Mouse (Mus musculus) intestine, embryonic 16.5 days (tissue): ENCODE measurements around the gene Nampt. TPM values are rescaled to one million over a fixed set of nuclear protein-coding genes. Genes with fewer than 3 reads are reported as not detected.
"Not testable (repeated sequence)": the region's sequence is repeated elsewhere in the genome, so short reads cannot be mapped to it uniquely, and the experiment has no call there.

Source experiments
- ATAC-seq: fragments of 200-750 bp; cut with Nextera tagmentation; 2 replicates; pipeline ENCODE4 v1.8.0; 2017; ENCODE audit warnings: moderate TSS enrichment, moderate library complexity
- H3K27ac ChIP-seq: fragments of 300-500 bp; sonication (generic); 2 replicates; pipeline ENCODE4 v1.5.1; 2014; ENCODE audit warnings: mild to moderate bottlenecking, low read length
- H3K27me3 ChIP-seq: fragments of 300-500 bp; sonication (generic); replicated peaks from 2 replicates; pipeline ENCODE4 v1.6.1; 2014; ENCODE audit warnings: low read length, control low read depth, mixed read lengths; ENCODE audit not compliant: control insufficient read depth, insufficient read depth
- H3K36me3 ChIP-seq: fragments of 300-500 bp; sonication (generic); 2 replicates; pipeline ENCODE4 v1.6.1; 2014; ENCODE audit warnings: low read length, control low read depth; ENCODE audit not compliant: control insufficient read depth, insufficient read depth
- H3K4me1 ChIP-seq: fragments of 300-500 bp; sonication (generic); 2 replicates; pipeline ENCODE4 v1.6.1; 2014; ENCODE audit warnings: low read length, control low read depth, mixed read lengths; ENCODE audit not compliant: control insufficient read depth, insufficient read depth
- H3K4me2 ChIP-seq: fragments of 300-500 bp; sonication (generic); 2 replicates; pipeline ENCODE4 v1.6.1; 2014; ENCODE audit warnings: low read depth, low read length, control low read depth
- H3K4me3 ChIP-seq: fragments of 300-500 bp; sonication (generic); 2 replicates; pipeline ENCODE4 v1.5.1; 2014; ENCODE audit warnings: mild to moderate bottlenecking, low read length
- H3K9ac ChIP-seq: fragments of 300-500 bp; sonication (generic); 2 replicates; pipeline ENCODE4 v1.6.1; 2014; ENCODE audit warnings: low read depth, low read length
- H3K9me3 ChIP-seq: fragments of 300-500 bp; sonication (generic); 2 replicates; pipeline ENCODE4 v1.6.1; 2016; ENCODE audit warnings: low read length, control low read depth; ENCODE audit not compliant: control insufficient read depth
- WGBS: fragments of 180-500 bp; shearing (Covaris S2); extraction: QIAGEN DNeasy Blood & Tissue Kit; methylation state at CpG from one replicate; pipeline ENCODE4 v1.1.7; 2014; 5-methylcytosine and 5-hydroxymethylcytosine counted together
- polyA plus RNA-seq: library from polyadenylated mRNA; unstranded; fragments of >200 nt; fragmentation: Nextera tagmentation; extraction: Ambion mirVana; gene quantifications from 2 replicates; pipeline ENCODE4 v1.2.1, GENCODE M21; 2015

Nampt gene
- polyA plus RNA-seq, 1 experiment from 2014 or later, result 29.7 TPM

DNA sequence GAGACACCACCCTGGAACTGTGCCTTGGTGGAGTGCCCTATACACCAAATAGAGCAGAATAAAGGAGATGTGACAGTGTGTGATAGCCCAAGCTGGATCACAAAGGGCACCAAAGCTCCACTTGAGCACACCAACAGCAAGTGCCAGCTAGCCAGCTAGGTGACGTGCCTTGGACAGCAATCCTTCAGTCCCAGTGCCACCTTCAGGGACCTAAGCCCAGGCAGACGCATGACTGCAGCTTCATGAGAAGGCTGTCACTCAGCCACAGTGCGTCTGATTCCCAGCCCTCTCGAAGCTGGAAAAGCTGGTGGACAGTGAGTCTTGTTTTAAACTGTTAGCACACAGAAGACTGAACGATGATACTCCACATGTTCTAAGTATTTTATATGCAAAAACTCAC is 70.5 kb downstream of the Nampt start:
- Histone ChIP-seq H3K36me3 (no peaks in the 10 kb centered on the region), H3K27me3 (no peaks in the 10 kb centered on the region), H3K9ac (no peak overlapping the region), H3K27ac (no peak overlapping the region), H3K4me1 (no peaks in the 10 kb centered on the region), H3K4me3 (no peak overlapping the region), H3K4me2 (no peak overlapping the region), H3K9me3 (no peaks in the 10 kb centered on the region)
- no peak for ATAC-seq
- 81% methylated on average over 5 of the region's 5 CpGs for WGBS

DNA sequence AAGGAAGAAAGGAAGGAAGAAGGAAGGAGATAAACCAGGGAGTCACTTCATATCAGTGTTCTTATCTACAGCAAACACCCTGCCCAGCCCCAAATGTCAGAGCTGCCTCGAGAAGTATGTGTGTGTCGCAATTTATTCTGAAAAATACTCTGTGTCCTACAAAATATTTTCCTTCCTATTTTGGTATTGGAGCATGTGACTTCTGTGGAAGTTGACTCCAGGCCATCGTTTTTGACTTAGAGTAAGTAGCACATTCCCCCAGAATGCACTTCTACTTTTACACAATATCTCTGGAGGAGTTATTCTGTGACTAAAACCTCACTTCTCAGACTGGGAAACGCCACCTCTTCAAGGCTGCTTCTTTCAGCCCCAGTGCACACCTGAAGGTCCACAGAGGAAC is 71.1 kb downstream of the Nampt start:
- Histone ChIP-seq H3K36me3 (no peaks in the 10 kb centered on the region), H3K9me3 (no peaks in the 10 kb centered on the region), H3K4me1 (no peaks in the 10 kb centered on the region), H3K27ac (no peak overlapping the region), H3K4me3 (no peak overlapping the region), H3K27me3 (no peaks in the 10 kb centered on the region), H3K4me2 (no peak overlapping the region), H3K9ac (no peak overlapping the region)
- WGBS, result 53% methylated on average over 4 of the region's 4 CpGs
- ATAC-seq, result no peak

- not testable (repeated sequence) for H3K36me3 ChIP-seq, H3K4me1 ChIP-seq, H3K9me3 ChIP-seq, H3K4me3 ChIP-seq, H3K4me2 ChIP-seq, H3K27ac ChIP-seq, ATAC-seq, H3K27me3 ChIP-seq, H3K9ac ChIP-seq
- 89% methylated on average over 13 of the region's 13 CpGs for WGBS
Observed at GRCm38 (mm10) chr12:32891271-32891670, 71.9 kb downstream of the Nampt start.

- H3K4me3 ChIP-seq, result no peak overlapping the region
- H3K9ac ChIP-seq, result no peak overlapping the region
- WGBS, result 38% methylated on average over 12 of the region's 12 CpGs
- no peak overlapping the region for H3K4me2 ChIP-seq
- no peaks in the 10 kb centered on the region for H3K36me3 ChIP-seq
- no peak overlapping the region for H3K27ac ChIP-seq
- H3K9me3 ChIP-seq, result no peaks in the 10 kb centered on the region
- no peaks in the 10 kb centered on the region for H3K27me3 ChIP-seq
- H3K4me1 ChIP-seq, result no peaks in the 10 kb centered on the region
- ATAC-seq, result no peak
Observed at GRCm38 (mm10) chr12:32893212-32893611, 73.9 kb downstream of the Nampt start.

DNA sequence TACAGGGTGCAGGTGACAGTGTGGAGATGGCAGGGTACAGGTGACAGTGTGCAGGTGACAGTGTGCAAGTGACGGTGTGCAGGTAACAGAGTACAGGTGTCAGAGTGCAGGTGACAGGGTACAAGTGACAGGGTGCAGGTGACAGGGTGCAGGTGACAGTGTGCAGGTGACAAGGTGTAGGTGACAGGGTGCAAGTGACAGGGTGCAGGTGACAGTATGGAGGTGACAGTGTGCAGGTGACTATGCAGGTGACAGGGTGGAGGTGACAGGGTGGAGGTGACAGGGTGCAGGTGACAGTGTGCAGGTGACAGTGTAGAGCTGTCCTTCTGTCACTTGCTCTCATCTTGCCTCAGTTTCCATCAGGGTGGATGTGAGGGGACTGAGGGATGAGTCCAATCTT is 76.5 kb downstream of the Nampt start:
- Histone ChIP-seq H3K27me3 (no peaks in the 10 kb centered on the region), H3K36me3 (no peaks in the 10 kb centered on the region), H3K4me2 (no peak overlapping the region), H3K9me3 (no peaks in the 10 kb centered on the region), H3K27ac (no peak overlapping the region), H3K4me1 (no peaks in the 10 kb centered on the region), H3K9ac (no peak overlapping the region), H3K4me3 (no peak overlapping the region)
- WGBS, result 77% methylated on average over 1 of the region's 1 CpGs
- no peak for ATAC-seq

DNA sequence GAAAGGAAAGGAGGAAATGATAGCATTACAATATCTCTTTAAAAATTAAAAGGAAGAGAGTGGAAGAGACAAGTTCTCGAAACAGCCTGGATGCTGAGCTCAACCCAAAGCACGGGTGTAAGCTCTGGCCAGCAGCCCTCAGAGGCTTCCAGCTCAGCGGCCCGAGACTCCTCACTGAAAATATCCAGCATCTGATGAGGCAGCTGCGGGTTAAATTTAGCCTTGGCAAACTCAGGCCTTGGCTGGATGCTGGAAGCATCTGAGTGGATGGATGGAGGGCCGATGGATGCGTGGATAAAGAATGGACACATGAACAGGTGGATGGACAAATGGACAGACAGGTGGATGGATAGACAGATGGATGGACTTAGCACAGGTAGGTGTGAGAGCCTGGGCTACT is 77.2 kb downstream of the Nampt start:
- 81% methylated on average over 7 of the region's 7 CpGs for WGBS
- ATAC-seq, result no peak

DNA sequence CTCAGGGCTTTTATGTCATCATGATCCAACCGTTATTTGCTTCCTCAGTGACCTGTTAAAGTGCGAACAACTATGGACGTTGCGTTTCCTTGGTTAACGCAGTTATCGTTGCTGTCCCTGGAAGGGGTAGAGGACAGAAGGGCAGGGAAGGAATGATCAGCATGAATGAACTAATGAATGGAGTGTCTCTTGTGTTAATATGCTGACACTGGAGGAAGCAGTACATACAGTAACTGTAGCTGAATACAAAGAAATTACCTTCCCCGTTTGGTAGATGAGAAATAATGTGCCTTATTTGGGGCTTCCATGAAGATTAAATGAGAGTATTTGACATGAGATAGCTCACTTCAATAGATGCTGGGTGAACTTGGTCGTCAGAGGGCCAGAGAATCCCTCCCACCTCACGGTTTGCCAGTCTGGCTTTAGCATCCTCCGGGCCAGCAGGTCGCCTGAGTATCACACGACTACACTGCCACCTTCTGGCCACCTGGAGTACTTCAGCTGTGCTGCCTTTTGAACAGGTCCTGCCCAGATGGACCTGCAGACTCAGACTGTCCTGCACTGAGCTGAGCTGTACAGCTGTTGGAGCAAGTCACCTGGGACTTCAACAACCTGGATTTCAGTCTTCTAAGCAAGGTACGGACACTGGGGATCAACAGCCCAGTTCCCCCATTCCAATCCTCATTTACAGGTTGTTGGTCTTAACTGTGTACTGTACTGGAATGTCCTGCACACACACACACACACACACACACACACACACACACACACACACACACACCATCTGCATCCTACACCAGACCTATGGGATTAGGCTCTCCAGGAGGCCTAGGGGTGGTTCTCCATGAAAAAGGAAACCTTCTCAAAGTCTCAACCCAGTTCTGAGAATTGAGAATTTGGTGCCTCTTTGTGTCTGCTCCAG is 78.1 kb downstream of the Nampt start:
- H3K9me3 ChIP-seq, result no peaks in the 10 kb centered on the region
- no peak overlapping the region for H3K4me3 ChIP-seq
- no peaks in the 10 kb centered on the region for H3K4me1 ChIP-seq
- no peak overlapping the region for H3K27ac ChIP-seq
- peak; percentile 60 for ATAC-seq
- H3K27me3 ChIP-seq, result no peaks in the 10 kb centered on the region
- H3K9ac ChIP-seq, result no peak overlapping the region
- 52% methylated on average over 13 of the region's 13 CpGs for whole genome bisulfite sequencing
- H3K36me3 ChIP-seq, result no peaks in the 10 kb centered on the region
- H3K4me2 ChIP-seq, result no peak overlapping the region

More for the DNA sequence above, 77.2 kb downstream of the Nampt start:
- Histone ChIP-seq H3K27me3 (no peaks in the 10 kb centered on the region), H3K4me1 (no peaks in the 10 kb centered on the region), H3K27ac (no peak overlapping the region), H3K9ac (no peak overlapping the region), H3K36me3 (no peaks in the 10 kb centered on the region), H3K4me2 (no peak overlapping the region), H3K4me3 (no peak overlapping the region), H3K9me3 (no peaks in the 10 kb centered on the region)

GRCm38 (mm10) chr12:32901005-32901404 is 81.7 kb downstream of the Nampt start:
- no peak overlapping the region for H3K9ac ChIP-seq
- no peak for ATAC-seq
- 83% methylated on average over 3 of the region's 3 CpGs for WGBS

More at GRCm38 (mm10) chr12:32901005-32901404, 81.7 kb downstream of the Nampt start:
- no peaks in the 10 kb centered on the region for H3K36me3 ChIP-seq
- no peaks in the 10 kb centered on the region for H3K9me3 ChIP-seq
- H3K4me3 ChIP-seq, result no peak overlapping the region
- H3K27ac ChIP-seq, result no peak overlapping the region
- no peak overlapping the region for H3K4me2 ChIP-seq
- no peaks in the 10 kb centered on the region for H3K4me1 ChIP-seq
- H3K27me3 ChIP-seq, result no peaks in the 10 kb centered on the region
